Mouse (Mus musculus): ENCODE data around the gene Rnf123.

The Rnf123 gene

DNA sequence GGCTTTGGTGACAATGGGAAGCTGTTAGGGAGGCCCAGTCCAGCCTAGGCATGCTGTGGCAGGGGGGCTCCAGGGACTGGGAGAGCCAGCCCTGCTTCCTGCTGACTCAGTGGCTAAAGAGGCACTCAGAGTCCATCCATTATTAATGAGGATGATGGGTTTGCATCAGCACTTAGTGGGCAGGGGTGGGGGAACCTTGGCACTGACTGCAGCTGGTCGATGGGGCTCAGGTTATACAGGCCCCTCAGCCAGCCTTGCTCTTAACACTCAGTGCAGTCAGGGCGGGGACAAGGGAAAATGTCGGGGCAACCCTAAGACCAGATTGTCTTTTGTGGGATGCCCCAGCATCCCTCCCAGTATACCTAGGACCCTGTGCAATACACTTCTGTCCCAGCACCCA, 21.0 kb downstream of the Rnf123 start:
- no peak for DNase-seq (ENCODE audit: low spot score in 2 of 2)

DNA sequence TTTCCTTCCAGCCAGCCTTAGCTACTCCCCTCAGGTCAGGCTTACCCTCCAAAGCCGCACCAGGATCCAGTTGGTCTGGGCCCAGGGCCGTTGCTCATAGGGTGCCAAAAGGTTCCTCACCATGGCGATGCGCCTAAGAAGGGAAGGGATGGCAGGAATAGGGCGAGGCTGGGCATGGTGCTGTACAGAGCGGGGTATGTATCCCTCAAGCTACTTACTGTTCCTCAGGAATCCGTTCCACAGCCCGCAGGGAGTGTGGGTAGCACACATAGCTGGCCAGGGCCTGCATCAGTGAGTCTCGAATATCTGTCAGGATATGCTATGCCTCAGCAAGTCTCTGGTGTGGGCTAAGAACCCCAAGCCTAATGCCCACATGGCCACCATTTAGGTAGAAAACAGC, 24.9 kb downstream of the Rnf123 start:
- DNase-seq (ENCODE audit: low spot score in 2 of 2), result no peak

DNA sequence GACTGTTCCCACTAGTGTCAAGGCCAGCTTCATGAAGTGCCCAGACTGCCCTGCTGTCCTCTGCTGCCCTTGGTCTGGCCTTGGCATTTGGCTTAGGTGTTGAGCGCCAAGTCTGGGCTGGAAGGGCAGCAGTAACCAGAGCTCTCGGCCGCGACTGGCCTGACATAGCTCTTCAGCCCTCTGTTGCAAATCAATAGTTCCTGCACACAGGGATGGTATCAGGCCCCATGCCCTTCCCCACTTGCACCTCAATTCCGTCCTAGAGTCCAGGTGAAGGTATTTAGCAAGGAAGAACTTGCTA, 25.9 kb downstream of the Rnf123 start:
- DNase-seq (ENCODE audit: low spot score in 2 of 2), result peak in 1 of 2 experiments; percentile 51

DNA sequence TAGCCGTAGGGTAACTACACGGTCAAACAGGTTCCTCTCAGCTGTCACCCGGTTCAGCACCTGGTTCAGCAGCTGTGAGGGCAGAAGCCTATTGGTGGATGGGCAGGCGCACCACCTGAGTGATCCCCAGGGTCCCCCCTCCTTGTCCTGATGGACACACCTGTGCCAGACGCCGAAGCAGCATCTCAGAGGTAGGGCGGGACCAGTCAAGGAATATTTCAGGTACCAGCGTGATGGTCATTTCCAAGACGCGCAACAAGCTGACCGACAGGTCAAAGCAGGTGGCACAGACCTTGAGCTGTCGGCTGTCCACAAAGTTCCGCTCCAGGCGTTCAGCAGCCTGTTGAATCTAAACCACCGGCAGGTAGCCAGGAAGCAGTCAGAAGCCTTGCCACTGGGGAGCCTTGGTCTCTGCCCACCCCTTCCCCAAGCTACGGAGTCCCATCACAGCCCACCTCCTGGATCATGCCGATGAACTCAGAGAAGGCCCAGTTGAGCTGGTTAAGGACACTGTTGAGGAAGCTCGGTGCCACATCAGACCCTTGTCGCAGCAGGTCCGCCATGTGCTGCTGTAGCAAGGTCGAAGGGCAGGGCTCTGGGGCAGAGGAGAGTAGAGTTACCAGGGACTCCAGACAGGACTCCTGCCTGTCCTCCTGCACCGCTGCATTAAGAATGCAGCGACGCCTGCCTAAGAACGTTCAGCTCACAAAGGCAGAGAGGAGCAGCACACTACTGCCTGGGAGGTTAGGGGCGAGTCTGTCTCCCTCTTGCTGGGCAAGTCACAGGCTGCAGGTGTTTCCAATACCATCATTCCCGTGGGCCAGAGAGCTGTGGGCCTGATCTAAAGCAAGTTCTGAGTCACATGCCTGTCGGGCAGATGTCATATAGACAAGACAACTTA, 26.5 kb downstream of the Rnf123 start:
- no peak for DNase-seq (ENCODE audit: low spot score in 2 of 2)

DNA sequence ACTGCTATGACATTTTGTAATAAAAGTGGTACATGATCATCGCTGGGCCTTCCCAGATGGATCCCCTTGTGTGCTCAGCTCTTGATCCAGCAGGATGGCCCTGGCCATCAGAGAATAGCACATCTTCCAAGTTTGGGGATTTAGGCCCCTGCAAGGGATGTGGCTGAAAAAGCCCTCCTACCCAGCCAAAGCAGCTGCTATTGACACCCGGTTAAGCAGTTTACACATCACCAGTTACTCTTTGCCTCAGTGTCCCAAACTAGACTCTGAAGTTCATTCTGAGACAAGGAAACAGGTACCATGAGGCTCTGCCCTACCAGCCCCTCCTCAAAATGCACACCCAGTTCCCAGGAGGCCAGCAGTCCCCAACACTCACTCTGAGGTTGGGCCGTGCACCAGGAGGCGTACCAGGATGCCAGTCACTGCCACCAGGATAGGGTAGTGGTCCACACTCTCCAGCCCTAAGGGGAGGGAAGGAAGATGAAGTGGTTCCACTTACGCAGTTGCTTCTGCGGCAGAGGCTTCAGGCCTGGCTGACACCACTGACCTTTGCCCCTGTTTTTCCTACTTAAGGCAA, 27.4 kb downstream of the Rnf123 start:
- DNase-seq (ENCODE audit: low spot score in 2 of 2), result no peak

DNA sequence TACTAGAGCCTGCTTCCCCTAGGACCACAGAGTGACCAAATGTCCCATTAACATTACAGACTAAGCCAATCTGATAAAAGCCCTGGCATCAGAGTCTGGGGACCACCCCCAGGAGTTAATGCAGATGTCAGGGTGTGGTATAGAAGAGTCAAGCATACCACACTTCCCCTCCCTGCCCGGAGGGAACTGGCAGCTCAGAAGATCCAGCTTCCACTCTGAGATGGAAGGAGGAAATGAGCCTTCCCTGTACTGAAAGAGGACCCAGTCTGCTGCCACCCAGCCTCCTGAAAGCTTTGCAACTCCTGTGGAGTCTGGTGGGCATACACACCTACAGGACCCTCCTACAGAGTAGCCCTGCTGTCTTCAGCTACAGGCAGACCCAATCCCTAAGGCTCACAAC, 28.1 kb downstream of the Rnf123 start:
- DNase-seq (ENCODE audit: low spot score in 2 of 2), result no peak

DNA sequence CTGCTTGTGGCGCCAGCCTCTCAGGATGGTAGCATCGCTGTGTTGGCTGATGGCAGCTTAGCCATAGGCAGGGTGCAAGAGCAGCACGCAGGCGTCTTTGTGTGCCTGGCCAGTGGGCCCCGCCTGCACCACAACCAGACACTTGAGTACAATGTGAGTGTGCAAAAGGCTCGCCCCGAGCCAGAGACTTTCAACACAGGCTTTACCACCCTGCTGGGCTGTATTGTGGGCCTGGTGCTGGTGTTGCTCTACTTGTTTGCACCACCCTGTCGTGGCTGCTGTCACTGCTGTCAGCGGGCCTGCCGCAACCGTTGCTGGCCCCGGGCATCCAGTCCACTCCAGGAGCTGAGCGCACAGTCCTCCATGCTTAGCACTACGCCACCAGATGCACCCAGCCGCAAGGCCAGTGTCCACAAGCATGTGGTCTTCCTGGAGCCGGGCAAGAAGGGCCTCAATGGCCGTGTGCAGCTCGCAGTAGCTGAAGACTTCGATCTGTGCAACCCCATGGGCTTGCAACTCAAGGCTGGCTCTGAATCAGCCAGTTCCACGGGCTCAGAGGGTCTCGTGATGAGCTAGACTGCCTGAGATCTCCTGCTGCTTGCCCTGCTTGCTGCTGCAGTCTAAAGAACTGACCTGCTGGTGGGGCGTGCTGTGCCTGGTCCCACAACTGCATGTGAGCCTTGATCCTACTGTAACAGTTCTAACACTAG, 28.7 kb downstream of the Rnf123 start:
- no peak for DNase-seq (ENCODE audit: low spot score in 2 of 2)

DNA sequence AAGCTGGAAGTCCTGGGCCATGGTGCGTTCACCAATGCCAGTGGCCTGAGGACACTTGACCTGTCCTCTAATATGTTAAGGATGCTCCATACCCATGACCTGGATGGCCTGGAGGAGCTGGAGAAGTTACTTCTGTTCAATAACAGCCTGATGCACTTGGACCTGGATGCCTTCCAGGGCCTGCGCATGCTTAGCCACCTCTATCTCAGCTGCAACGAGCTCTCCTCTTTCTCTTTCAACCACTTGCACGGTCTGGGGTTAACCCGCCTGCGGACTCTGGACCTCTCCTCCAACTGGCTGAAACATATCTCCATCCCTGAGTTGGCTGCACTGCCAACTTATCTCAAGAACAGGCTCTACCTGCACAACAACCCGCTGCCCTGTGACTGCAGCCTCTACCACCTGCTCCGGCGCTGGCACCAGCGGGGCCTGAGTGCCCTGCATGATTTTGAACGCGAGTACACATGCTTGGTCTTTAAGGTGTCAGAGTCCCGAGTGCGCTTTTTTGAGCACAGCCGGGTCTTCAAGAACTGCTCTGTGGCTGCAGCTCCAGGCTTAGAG, 29.4 kb downstream of the Rnf123 start:
- DNase-seq (ENCODE audit: low spot score in 2 of 2), result no peak

DNA sequence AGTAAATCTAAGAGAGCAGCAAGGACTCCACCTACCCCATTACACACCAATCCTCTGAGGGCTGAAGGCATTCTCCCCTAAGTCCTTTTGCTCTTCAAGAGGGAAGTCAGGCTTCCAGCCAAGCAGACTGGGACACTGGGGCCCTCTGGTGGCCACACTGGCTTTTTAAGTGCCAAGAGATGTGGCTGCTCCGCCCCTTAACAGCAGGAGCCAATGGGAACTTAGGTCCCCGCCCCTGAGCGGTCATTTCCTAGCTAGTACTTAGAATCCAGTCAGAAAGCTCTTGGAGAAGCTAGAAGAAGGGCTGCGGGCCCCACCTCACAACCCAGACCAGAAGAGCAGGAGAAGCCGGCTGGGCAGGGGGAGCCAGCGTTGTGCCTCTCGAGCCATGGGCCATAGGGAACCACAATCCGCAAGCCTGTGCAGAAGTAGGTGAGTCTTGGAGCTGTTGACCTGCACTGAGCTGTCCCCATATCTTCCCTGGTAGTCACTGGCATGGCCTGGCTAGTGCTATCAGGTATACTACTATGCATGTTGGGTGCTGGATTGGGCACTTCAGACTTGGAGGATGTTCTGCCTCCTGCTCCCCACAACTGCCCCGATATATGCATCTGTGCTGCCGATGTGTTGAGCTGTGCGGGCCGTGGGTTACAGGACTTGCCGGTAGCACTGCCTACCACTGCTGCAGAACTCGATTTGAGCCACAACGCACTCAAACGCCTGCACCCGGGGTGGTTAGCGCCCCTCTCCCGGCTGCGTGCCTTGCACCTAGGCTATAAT, 30.1 kb downstream of the Rnf123 start, which contains the start of gene Amigo3:
Amigo3 (plus strand) TSS at position 275 of the 780 bp plus-strand sequence.
- DNase-seq (ENCODE audit: low spot score in 2 of 2), result peak; percentile 95 to 99

DNA sequence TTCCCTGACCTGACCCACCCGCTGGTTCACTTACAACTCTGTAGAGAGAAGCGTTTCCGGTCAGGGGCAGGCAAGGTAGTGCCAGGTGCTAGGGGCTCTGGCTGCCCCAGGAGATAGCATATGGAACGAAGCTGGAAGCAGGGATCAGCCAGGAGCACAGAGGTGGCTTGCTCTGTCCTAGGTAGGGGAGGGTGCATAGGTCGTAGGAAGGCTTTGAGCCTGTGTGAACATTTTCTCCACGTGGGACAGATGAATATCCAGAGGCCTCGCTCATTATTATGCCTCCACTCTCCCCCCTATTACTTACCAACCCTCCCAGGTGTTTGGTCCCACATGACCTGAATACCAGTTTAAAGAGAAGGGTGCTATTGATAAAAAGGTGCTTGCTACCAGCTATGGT, 30.7 kb downstream of the Rnf123 start:
- no peak for DNase-seq (ENCODE audit: low spot score in 2 of 2)

DNA sequence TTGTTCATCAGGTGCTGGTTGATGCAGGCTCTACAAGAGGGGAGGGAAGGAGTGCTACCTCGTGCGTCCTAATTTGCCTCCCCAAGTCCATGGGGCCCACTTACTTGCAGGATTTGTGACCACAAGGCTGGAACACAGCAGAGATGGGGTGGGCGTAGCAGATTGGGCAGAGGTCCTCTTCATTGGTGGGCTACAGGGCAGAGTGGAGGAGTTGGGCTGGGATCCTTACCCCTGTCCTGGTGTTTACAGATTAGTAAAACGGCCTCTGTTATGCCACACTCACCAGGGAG, 31.3 kb downstream of the Rnf123 start:
- DNase-seq (ENCODE audit: low spot score in 2 of 2), result no peak

DNA sequence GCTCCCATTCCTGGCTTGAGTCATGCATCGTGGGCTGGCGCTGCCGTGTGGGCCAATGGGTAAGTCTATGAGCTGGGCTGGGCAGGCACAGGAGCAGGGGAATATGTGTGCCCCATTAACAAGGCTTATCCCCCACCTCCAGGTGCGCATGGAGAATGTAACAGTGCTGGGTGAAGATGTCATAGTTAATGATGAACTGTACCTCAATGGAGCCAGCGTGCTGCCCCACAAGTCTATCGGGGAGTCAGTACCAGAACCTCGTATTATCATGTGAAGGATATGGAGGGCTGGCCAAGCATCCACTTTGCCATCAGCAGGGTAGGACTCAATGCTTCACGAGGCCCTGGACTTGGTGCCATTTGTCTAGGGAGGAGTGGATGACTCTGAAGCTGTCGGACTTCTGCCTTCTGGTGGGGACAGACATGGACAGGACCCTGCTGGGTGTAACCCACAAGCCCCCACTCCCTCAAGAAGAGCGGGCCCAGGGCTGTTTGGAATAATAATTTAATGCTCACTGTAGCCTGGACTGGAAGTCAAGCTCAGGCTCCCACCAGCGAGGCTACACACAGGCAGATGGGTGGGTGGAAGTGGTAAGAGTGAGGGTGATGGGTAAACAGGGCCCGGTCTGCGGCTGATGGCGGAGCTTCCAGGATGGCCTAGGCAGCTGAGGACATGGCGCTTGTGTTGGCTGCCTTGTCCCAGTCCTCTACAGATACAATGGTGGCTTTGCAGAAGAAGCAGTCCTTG, 31.8 kb downstream of the Rnf123 start:
- no peak for DNase-seq (ENCODE audit: low spot score in 2 of 2)

DNA sequence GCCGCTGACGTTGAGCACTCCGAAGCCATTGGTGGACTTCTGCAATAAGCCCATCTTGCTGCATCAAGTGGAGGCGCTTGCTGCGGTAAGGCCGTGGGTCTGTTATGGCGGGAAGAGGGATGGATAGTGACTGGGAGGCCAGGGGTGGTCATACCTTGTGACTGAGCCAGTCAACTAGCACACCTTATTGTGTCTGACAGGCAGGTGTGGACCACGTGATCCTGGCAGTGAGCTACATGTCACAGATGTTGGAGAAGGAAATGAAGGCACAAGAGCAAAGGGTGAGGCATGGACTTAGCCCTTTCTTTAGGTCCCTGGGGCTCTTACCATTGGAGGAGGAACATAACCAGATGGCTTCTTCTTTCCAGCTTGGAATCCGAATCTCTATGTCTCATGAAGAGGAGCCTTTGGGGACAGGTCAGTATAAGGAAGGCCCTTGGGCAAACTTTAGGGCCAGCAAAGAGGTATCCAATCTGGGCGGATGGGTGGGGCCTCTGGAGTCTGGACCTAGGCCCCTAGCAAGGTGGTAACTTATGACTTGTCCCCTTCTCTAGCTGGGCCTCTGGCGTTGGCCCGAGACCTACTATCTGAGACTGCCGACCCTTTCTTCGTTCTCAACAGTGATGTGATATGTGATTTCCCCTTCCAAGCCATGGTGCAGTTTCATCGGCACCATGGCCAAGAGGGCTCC, 33.4 kb downstream of the Rnf123 start:
- DNase-seq (ENCODE audit: low spot score in 2 of 2), result no peak

DNA sequence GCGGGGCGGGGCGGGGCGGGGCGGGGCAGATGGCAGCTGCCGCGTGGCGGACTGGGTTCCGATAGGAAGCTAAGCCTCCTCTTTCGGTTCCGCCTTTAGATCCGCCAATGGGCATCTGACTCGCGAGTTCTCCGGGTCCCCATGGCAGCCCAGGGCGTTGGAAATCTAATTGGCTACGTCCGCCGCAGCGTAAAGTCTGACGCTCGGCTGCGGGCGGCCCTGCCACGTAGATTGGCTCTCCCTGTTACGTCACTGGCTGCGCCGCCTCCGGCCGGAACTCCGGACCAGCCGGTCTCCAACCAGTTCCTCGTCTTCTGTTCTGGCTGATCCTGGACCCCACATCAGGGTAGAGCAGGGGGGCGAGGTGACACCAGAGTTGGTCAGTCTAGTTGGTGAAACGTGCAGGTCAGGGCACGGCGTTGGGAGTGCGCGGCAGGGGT, 34.1 kb downstream of the Rnf123 start, which contains the start of gene Gmppb:
Gmppb (plus strand) TSS at position 227 of the 440 bp plus-strand sequence.
- peak; percentile 97 to 98 for DNase-seq (ENCODE audit: low spot score in 2 of 2)

DNA sequence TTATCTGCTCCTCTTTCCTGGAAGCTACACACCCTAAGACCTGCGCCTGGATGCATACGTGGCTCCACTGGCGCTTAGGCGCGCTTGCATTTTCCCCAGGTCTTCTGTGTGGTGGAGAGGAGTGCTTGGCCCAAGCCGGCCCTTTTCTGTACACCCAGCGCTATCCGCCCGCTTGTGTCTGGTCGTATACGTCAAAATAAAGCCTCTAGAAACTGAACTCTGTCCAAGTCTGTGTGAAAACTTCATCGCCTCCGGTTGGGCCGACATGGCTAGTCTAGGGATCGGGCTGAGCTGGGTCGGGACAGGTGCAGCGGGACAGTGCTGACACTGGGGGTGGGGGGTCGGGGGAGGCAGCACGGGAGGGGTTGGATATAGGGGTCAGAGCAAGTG, 34.6 kb downstream of the Rnf123 start:
- peak in 1 of 2 experiments; percentile 38 for DNase-seq (ENCODE audit: low spot score in 2 of 2)

DNA sequence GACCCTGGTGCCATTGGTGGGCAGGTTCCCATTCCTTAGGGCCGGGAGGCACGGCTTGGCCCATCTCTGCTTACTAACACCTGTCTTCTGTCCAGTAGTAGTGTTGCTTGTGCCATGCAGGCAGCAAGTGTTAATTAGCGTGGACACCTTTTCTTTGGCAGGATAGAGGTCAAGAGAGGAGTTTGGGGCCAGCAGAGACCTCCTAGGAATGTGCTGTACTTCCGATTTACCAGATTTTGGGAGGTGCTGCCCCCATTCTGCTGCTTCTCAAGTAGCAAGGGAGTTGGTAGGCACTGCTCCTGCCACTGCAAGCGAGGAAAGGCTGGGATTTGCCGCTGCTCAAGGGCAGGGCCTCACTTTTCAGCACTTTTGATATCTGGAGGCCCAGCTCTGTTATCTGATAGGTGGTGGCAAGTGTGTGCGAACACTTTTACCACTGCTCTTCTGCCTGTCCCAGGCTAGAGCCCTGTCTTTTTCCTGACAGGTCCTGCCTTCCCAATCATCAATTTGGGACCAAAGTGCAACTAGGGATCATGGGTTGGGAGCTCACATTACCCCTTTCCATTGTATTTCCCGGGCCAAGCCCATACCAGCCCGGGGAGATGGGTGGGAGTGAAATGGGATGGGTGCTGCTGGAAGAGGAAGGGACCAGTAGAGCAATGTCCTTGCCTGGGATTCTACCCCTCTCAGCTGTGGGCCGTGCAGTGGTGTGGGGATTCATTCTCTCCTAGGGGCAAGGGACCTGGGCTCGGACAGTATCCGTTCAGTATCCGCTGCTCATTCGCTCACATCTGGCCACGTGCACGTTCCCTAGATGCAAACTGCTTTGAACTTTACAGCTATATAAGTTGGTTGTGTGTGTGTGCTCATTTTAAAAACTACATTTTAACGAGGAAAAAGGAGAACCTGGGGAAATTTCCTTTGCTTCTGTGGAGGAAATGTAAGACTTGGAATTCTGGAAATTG, 35.3 kb downstream of the Rnf123 start:
- no peak for DNase-seq (ENCODE audit: low spot score in 2 of 2)

DNA sequence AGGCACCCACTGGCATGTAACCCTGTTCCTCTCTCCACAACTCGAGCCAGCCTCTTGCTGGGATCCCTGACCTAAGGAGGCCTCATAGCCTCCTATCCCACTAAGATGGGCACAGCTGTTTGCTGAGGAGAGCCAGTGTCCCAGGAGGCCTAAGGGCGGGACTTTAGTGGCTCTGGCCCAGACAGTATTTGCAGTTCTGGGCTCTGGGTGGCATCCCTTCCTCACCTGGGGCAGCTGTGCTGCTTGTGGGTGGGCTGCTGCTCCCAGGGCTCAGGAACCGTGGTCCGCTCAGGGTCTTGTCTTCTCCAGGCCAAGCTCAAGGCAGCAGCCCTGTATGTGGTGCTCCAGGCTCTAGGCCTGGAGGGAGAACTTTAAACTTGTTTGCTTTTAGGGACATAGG, 36.6 kb downstream of the Rnf123 start:
- DNase-seq (ENCODE audit: low spot score in 2 of 2), result no peak

DNA sequence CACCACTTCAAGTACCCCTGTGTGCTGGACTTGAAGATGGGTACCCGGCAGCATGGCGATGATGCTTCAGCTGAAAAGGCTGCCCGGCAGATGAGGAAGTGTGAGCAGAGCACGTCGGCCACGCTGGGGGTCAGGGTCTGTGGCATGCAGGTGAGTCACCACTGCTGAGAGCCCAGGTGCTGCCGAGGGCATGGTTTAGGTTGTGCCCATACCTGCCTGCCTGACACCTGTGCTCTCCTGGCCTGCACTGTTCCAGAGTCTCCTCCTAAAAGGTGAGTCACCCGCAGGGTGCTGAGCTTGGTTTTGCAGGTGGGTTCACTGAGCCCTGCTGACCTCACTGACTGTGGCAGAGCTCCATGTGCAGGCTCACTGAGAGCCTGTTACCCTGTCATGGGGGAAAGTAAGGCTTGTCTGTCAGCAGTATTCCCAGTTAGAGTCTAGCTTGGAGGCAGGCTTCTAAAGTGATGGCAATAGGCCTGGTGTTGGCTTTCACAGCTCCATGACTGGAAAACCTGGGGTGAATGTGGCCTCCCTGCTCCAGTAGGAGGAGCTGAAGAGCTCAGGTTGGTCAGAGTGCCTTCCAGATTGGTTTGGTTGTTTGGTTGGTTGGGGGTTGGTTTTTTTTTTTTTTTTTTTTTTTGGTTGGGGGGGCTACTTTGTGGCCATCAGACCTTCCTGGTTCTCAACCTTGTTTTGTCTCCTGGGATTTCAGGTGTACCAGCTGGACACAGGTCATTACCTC, 38.2 kb downstream of the Rnf123 start:
- DNase-seq (ENCODE audit: low spot score in 2 of 2), result no peak
